Mouse (Mus musculus) CD8-positive naive resting alpha-beta T cell, adult 57 days (primary cell): ENCODE data around the gene Olfr816. TPM values are rescaled to one million over a fixed set of nuclear protein-coding genes. Genes with fewer than 3 reads are reported as not detected.

ENCODE experiments used
- total RNA-seq: library from RNA; stranded (reverse); gene quantifications from one replicate; pipeline ENCODE4 v1.2.4, GENCODE M21; 2023

Gene Olfr816
- total RNA-seq: not detected

DNA sequence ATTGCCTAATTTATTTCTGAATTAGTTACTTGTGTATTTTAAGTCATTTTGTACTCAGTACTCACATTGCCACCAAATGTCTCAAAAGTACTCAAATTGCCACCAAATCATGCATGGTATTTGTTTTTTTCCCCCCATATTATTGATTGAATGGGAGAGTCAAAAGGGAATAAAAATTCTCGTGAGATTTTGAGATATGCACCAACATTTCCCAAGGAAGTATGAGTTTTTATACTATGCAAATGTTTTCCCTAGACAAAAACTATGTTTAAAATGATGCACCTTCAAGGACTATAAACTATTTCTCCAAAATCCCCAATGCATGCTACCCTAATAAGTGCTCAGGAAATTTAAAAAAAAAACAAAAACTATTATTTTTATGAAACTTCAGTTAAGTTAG lies at the start of gene Olfr816:
Gene Olfr816, minus strand, starts transcription at position 101 of the 400 bp plus-strand sequence.

DNA sequence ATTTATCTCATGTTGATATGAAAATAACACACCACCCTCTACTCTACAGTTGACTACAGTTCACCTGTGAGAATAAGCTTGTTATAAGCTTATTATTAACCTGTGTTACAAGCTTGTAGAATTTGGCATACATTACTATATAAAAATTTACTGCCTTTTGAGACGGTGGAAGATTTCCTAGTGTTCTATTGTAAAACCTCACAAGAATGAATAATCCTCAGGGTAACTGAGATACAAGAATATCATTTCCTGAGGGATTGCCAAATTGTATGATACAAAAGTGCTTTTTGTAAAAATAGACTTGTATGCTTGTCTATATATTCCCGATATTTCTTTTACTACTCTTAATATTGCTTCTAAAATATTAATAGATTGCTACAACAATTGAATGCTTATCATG lies 33.6 kb upstream of the Olfr816 start, which contains the start of gene Olfr818:
Gene Olfr818, minus strand, starts transcription at position 101 of the 400 bp plus-strand sequence.

DNA sequence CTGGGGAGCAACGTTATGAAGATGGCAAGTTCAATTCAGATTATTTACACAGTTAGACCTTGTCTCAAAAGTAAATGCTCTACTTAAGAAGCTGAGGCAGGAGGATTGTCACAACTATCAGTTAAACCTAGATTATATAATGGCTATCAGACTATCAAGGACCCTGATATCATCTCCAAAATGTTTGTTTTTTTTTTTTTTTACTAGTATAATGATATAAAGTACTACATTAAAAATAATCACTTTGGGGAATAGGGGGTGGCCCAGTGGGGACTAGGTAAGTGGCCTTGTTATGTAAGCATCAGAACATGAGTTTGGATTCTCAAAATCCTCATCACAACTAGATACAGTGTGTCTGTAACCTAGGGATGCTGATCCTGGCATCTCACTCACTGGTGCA lies 9.6 kb downstream of the Olfr816 start, which contains the start of gene Olfr815:
Gene Olfr815, minus strand, starts transcription at position 101 of the 400 bp plus-strand sequence.

DNA sequence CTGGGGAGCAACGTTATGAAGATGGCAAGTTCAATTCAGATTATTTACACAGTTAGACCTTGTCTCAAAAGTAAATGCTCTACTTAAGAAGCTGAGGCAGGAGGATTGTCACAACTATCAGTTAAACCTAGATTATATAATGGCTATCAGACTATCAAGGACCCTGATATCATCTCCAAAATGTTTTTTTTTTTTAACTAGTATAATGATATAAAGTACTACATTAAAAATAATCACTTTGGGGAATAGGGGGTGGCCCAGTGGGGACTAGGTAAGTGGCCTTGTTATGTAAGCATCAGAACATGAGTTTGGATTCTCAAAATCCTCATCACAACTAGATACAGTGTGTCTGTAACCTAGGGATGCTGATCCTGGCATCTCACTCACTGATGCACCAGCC lies 35.6 kb downstream of the Olfr816 start, which contains the start of gene Olfr814:
Gene Olfr814, minus strand, starts transcription at position 101 of the 400 bp plus-strand sequence.

Other genes starting within 250 kb of the Olfr816 start
- gene Olfr801, start 241.7 kb downstream of the Olfr816 start, total RNA-seq: not detected
- not detected for gene Olfr802, start 227.4 kb downstream of the Olfr816 start, total RNA-seq
- not detected for gene Olfr803, start 221.3 kb downstream of the Olfr816 start, total RNA-seq
- gene Olfr804, start 212.4 kb downstream of the Olfr816 start, total RNA-seq: not detected
- not detected for gene Olfr805, start 186.2 kb downstream of the Olfr816 start, total RNA-seq
- not detected for gene Olfr806, start 173.7 kb downstream of the Olfr816 start, total RNA-seq
- gene Olfr807, start 157.8 kb downstream of the Olfr816 start, total RNA-seq: not detected
- not detected for gene Olfr808, start 150.1 kb downstream of the Olfr816 start, total RNA-seq
- gene Olfr809, start 141.0 kb downstream of the Olfr816 start, total RNA-seq: not detected
- gene Olfr810, start 120.7 kb downstream of the Olfr816 start, total RNA-seq: not detected
- not detected for gene Olfr811, start 111.2 kb downstream of the Olfr816 start, total RNA-seq
- gene Olfr812, start 69.5 kb downstream of the Olfr816 start, total RNA-seq: not detected
- not detected for gene Olfr813, start 60.2 kb downstream of the Olfr816 start, total RNA-seq
- gene Olfr814, start 35.7 kb downstream of the Olfr816 start, total RNA-seq: not detected
- gene Olfr815, start 9.7 kb downstream of the Olfr816 start, total RNA-seq: not detected
- not detected for gene Olfr818, start 33.5 kb upstream of the Olfr816 start, total RNA-seq
- not detected for gene Olfr819, start 51.7 kb upstream of the Olfr816 start, total RNA-seq
- gene Olfr247, start 60.5 kb upstream of the Olfr816 start, total RNA-seq: not detected
- 0.15 TPM for gene Gm10310, start 69.5 kb upstream of the Olfr816 start, total RNA-seq
- not detected for gene Olfr820, start 97.0 kb upstream of the Olfr816 start, total RNA-seq
- gene Olfr821, start 114.8 kb upstream of the Olfr816 start, total RNA-seq: not detected
- not detected for gene Olfr822, start 155.6 kb upstream of the Olfr816 start, total RNA-seq
- not detected for gene Olfr823, start 199.8 kb upstream of the Olfr816 start, total RNA-seq
- not detected for gene Olfr824, start 214.4 kb upstream of the Olfr816 start, total RNA-seq